Mouse (Mus musculus) limb, embryonic 11.5 days (tissue): ENCODE results near the gene Slc12a5. TPM values are rescaled to one million over a fixed set of nuclear protein-coding genes. Genes with fewer than 3 reads are reported as not detected.

ENCODE experiments used
- ATAC-seq: fragments of 200-750 bp; cut with Nextera tagmentation; 2 replicates; pipeline ENCODE4 v1.8.0; 2017; ENCODE audit warnings: low read depth; ENCODE audit not compliant: insufficient number of reproducible peaks, low FRiP score, low TSS enrichment
- DNase-seq: peaks from one replicate; pipeline ENCODE4 v3.0.0-alpha.2; 2015; ENCODE audit warnings: low spot score
- H3K27ac ChIP-seq: fragments of 300-500 bp; sonication (generic); replicated peaks from 2 replicates; pipeline ENCODE4 v1.5.1; 2014; ENCODE audit warnings: low read depth, mild to moderate bottlenecking, low read length
- H3K27me3 ChIP-seq: fragments of 300-500 bp; sonication (generic); 2 replicates; pipeline ENCODE4 v1.6.1; 2014; ENCODE audit warnings: mild to moderate bottlenecking, low read length, mixed read lengths; ENCODE audit not compliant: control insufficient read depth, insufficient read depth
- H3K36me3 ChIP-seq: fragments of 300-500 bp; sonication (generic); 2 replicates; pipeline ENCODE4 v1.6.1; 2014; ENCODE audit warnings: mild to moderate bottlenecking, low read length, moderate library complexity, mixed read lengths; ENCODE audit not compliant: control insufficient read depth, insufficient read depth
- H3K4me1 ChIP-seq: fragments of 300-500 bp; sonication (generic); 2 replicates; pipeline ENCODE4 v1.6.1; 2014; ENCODE audit warnings: low read length, mixed read lengths; ENCODE audit not compliant: control insufficient read depth, insufficient read depth
- H3K4me2 ChIP-seq: fragments of 300-500 bp; sonication (generic); 2 replicates; pipeline ENCODE4 v1.6.1; 2014; ENCODE audit warnings: low read depth, mild to moderate bottlenecking, moderate library complexity; ENCODE audit not compliant: severe bottlenecking
- H3K4me3 ChIP-seq: fragments of 300-500 bp; sonication (generic); 2 replicates; pipeline ENCODE4 v1.5.1; 2014; ENCODE audit warnings: low read depth, low read length
- H3K9ac ChIP-seq: fragments of 300-500 bp; sonication (generic); 2 replicates; pipeline ENCODE4 v1.6.1; 2014; ENCODE audit warnings: mild to moderate bottlenecking, low read length
- H3K9me3 ChIP-seq: fragments of 300-500 bp; sonication (generic); 2 replicates; pipeline ENCODE4 v1.6.1; 2016; ENCODE audit warnings: low read length; ENCODE audit not compliant: control insufficient read depth
- WGBS: fragments of 180-500 bp; shearing (Covaris S2); extraction: QIAGEN DNeasy Blood & Tissue Kit; methylation state at CpG from one replicate; pipeline ENCODE4 v1.1.7; 2014; 5-methylcytosine and 5-hydroxymethylcytosine counted together
- polyA plus RNA-seq: library from polyadenylated mRNA; unstranded; fragments of >200 nt; fragmentation: Nextera tagmentation; extraction: Ambion mirVana; gene quantifications from 2 replicates; pipeline ENCODE4 v1.2.1, GENCODE M21; 2014

Gene Slc12a5
- polyA plus RNA-seq, 1 experiment from 2014 or later: 0.92 TPM

DNA sequence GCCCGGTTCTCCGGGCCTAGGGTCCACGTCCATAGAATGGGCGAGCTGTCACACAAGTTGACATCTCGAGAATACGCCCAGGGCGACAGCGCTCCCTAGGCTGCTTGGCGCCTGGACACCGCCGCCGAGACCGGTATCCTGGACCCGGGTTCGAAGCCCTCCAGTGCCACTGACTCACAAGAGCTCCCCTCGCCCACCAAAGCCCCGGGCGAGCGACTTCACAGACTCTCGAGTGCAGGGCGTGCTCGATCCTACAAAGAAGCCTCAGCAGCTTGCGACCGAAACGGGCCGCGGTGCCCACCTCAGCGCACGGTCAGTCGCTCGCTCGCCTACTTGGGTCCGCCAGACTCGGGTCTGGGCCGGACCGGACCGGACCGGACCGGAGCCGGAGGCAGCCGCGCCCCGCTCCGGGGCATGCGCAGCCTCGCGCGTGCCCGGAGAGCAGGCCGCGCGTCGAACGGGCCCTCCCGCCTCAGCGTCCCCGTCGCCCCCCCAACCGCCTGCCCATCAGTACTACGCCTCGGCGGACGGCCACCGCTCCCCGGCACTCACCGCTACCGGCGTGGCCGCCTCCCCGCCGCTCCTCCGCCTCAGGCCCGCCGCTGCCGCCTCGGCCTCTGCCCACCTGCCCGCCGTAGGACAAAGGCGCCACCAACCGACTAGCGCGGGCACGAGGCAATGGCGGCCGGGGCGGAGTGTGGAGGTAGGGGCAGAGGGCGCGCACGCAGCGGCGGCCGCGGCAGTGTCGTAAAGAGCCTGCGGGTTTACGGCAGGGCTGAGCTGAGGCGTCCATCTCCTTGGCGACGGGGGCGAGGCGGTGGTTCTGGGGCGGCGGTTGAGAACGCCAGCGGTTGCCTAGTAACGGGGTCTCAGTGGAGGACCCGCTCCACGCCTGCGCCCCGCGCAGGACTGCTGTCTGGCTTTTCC, 73.8 kb downstream of the Slc12a5 start, which contains the start of gene Ncoa5:
TSS of gene Ncoa5 (minus strand) at position 737 of the 927 bp plus-strand sequence.
- H3K4me3 ChIP-seq: peak within 1 kb of the TSS; percentile 91
- DNase-seq (peak; percentile 99), ATAC-seq (peak; percentile 98)
- peaks cover 12% of the 10 kb centered on the region for H3K4me1 ChIP-seq
- peak within 1 kb of the TSS; percentile 77 for H3K4me2 ChIP-seq
- no peaks in the 10 kb centered on the region for H3K27me3 ChIP-seq
- no peaks in the 10 kb centered on the region for H3K9me3 ChIP-seq
- peak within 1 kb of the TSS; percentile 98 for H3K9ac ChIP-seq
- under 1% methylated on average over 108 of the region's 111 CpGs for WGBS
- peak within 1 kb of the TSS; percentile 56 for H3K27ac ChIP-seq
- H3K36me3 ChIP-seq: no peaks in the 10 kb centered on the region

DNA sequence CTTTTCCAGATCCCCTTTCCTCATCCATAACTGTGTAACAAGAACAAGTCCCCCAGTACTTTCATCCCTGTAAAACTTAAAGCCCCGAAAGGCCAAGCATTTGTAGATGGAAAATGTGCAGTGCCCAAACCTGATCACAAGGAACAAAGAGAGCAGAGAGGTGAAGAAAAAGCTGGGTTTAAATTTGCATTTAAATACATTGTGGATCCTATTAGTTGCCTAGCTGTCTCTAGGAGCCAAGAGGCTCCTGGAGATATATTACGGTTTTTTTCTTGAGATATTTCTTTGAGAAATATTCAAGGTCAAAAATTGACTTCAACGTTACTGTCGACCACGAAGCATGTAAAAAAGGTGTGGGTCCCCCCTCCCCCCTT, 74.4 kb downstream of the Slc12a5 start:
- peak overlapping the region; percentile 77 for H3K4me2 ChIP-seq
- H3K27me3 ChIP-seq: no peaks in the 10 kb centered on the region
- ATAC-seq (0 out of 2 replicates have a peak, but pooled peaks have one; percentile 1), DNase-seq (no peak)
- H3K9ac ChIP-seq: no peak overlapping the region; the same call in 1 of the 2 replicates
- H3K4me3 ChIP-seq: peak overlapping the region; percentile 91; the same call in 1 of the 2 replicates
- H3K27ac ChIP-seq: peak overlapping the region; percentile 56; the same call in 1 of the 2 replicates
- H3K36me3 ChIP-seq: no peaks in the 10 kb centered on the region
- no peaks in the 10 kb centered on the region for H3K9me3 ChIP-seq
- WGBS: 46% methylated on average over 5 of the region's 5 CpGs
- peaks cover 12% of the 10 kb centered on the region for H3K4me1 ChIP-seq

DNA sequence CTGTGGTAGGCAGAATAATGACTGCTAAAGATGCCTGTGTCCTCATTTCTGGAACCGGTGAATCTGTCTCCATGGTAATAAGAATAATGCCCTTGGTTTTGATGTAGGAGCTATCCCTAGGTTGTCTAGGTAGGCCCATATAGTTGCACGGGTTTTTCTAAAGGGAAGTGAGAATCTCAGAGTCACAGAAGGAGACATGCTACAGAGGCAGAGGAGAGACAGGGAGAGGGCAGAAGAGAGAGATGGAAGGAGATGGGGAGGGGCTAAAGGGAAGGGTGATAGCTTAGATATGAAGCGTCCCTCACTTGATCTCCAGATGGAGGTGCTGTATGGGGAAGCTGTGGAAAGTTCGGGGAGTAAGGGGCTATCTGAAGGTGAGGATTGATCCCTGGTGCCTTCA, 76.8 kb downstream of the Slc12a5 start:
- Histone ChIP-seq H3K27ac (no peak overlapping the region), H3K9ac (no peak overlapping the region), H3K36me3 (no peaks in the 10 kb centered on the region), H3K4me3 (no peak overlapping the region), H3K9me3 (no peaks in the 10 kb centered on the region), H3K4me1 (peaks cover 12% of the 10 kb centered on the region), H3K4me2 (no peak overlapping the region), H3K27me3 (no peaks in the 10 kb centered on the region)
- ATAC-seq (no peak), DNase-seq (no peak)
- WGBS: 70% methylated on average over 4 of the region's 4 CpGs

DNA sequence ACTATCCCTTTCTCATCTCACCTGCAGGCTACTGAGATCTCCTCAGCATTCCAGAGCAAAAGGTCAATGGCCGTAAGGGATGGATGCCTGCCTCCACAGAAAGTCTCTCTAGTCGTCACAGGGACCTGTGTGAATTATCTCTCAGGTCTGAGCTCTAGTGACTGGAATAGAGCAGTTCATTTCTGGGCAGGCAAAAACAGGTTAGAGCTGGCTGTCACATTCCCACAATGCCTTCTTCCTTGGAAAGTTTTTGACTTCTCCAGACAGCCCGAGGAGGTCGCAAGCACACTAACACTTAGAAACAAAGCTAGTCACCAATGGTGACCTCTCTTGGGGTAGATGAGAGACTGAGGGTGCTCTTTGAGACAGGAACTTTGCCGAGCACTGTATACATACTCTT, 81.5 kb downstream of the Slc12a5 start:
- Histone ChIP-seq H3K9me3 (no peaks in the 10 kb centered on the region), H3K9ac (no peak overlapping the region), H3K27ac (no peak overlapping the region), H3K36me3 (no peaks in the 10 kb centered on the region), H3K4me2 (no peak overlapping the region), H3K4me3 (no peak overlapping the region), H3K27me3 (no peaks in the 10 kb centered on the region), H3K4me1 (peaks cover 3% of the 10 kb centered on the region; the same call in 1 of the 2 replicates)
- DNase-seq (no peak), ATAC-seq (no peak)
- WGBS: 72% methylated on average over 5 of the region's 5 CpGs

DNA sequence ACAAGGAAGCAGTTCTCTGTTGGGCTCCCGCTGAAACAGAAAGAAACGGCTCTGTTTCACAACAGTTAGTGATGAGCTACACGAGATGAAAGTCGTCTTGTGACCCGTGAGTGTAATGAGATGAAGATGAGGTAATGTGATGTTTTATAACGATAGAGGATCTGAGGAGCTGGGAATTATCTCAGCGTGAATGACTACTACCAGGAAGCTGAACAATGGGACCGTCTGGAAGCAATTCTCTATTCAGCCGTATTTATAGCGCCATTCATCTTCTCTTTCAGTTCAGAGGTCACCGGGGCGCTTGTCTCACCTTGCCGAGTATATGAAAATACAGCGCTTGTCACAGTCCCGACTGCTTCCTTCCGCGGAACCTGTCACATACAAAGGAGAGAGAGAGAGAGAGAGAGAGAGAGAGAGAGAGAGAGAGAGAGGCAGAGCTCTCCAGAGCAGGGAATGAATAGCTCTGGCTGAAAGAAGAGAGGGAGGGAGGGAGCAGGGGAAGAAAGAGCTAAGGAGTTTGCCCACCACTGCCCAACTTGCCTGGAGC, 82.6 kb downstream of the Slc12a5 start:
- DNase-seq (no peak), ATAC-seq (no peak)
- WGBS: 5% methylated on average over 17 of the region's 17 CpGs
- Histone ChIP-seq H3K9ac (no peak overlapping the region), H3K36me3 (no peaks in the 10 kb centered on the region), H3K4me1 (peaks cover 3% of the 10 kb centered on the region; the same call in 1 of the 2 replicates), H3K4me3 (no peak overlapping the region), H3K27ac (no peak overlapping the region), H3K9me3 (no peaks in the 10 kb centered on the region), H3K27me3 (no peaks in the 10 kb centered on the region), H3K4me2 (no peak overlapping the region)

DNA sequence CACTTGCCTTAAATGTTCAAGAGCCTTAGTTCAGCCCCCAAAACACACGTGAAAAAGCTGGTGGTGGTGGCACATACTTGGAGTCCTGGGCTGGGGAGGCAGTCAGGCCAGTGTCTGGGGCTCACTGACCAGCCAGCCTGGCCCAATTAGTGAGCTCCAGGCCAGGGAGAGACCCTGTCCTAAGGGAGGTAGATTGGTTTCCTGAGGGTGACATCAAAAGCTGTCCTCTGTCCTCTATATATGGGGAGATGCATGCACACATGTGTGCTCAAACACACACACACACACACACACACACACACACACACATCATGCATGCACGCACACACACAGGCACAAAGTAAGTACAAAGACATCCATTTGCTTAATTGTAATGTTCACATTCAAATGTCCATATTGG, 83.1 kb downstream of the Slc12a5 start:
- H3K36me3 ChIP-seq: no peaks in the 10 kb centered on the region
- 54% methylated on average over 2 of the region's 2 CpGs for WGBS
- no peak overlapping the region for H3K9ac ChIP-seq
- no peak for ATAC-seq
- no peak overlapping the region for H3K27ac ChIP-seq
- peaks cover 3% of the 10 kb centered on the region; the same call in 1 of the 2 replicates for H3K4me1 ChIP-seq
- H3K27me3 ChIP-seq: no peaks in the 10 kb centered on the region
- H3K4me2 ChIP-seq: no peak overlapping the region
- no peaks in the 10 kb centered on the region for H3K9me3 ChIP-seq
- no peak overlapping the region for H3K4me3 ChIP-seq
- no peak for DNase-seq

DNA sequence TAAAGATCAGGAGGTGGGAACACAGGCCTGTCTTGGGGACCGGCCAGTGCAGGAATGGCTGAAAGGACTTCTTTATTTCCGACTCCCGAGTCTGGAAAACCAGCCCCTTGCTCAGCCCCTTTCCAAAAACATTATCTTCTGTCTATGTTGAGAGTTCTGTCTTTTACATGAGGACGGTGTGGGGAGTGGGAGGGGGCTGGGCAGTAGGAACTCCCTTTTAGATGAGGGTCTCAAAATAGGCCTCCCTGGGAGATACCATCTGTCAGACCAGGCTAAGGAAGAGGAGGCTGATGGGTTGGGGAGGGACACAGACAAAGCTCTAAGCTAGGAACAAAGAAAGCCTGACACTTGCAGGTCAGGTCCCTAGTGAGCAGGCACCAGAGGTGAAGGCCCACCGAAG, 88.4 kb downstream of the Slc12a5 start:
- Histone ChIP-seq H3K9ac (no peak overlapping the region), H3K36me3 (no peaks in the 10 kb centered on the region), H3K4me3 (no peak overlapping the region), H3K27ac (no peak overlapping the region), H3K4me1 (no peaks in the 10 kb centered on the region), H3K27me3 (no peaks in the 10 kb centered on the region), H3K4me2 (no peak overlapping the region), H3K9me3 (no peaks in the 10 kb centered on the region)
- ATAC-seq (no peak), DNase-seq (no peak)
- 74% methylated on average over 5 of the region's 5 CpGs for WGBS
